Mouse (Mus musculus): Measurements from ENCODE around the gene Timp3. TPM values are rescaled to one million over a fixed set of nuclear protein-coding genes. Genes with fewer than 3 reads are reported as not detected.

Timp3 gene
- polyA plus RNA-seq, 1 experiment = 25.3 TPM

DNA sequence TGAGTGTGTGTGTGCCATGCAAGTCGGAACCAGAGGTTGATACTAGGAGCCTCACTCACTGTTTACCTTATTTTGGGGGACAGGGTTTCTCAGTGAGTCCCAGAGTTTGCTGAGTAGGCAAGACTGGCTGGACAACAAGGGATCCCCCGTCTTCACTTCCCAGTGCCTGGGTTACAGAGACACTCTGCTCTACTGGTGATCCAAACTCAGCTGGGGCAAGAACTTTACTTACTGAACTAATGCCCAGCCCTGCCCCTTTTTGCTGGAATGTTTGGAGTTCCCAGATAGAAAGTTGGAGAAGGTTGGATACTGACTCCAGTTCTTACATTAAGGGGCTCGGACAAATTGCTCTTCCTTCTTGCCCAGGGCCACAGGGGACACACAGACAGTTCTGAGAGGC, 89.2 kb downstream of the Timp3 start:
- H3K4me1 ChIP-seq (ENCODE audit: control insufficient read depth, insufficient read depth, insufficient read length) = no peaks in the 10 kb centered on the region
- no peak for DNase-seq (ENCODE audit: low read depth in 1 of 2, low spot score in 2 of 2)
- H3K27me3 ChIP-seq (ENCODE audit: control insufficient read depth, insufficient read depth, low read length) = no peaks in the 10 kb centered on the region
- no peak overlapping the region for H3K27ac ChIP-seq (ENCODE audit: insufficient read depth, low read length)
- 86% methylated on average over 3 of the region's 3 CpGs for WGBS
- no peak overlapping the region; the same call in 1 of the 2 replicates for H3K4me3 ChIP-seq (ENCODE audit: extremely low read depth, insufficient read depth, insufficient read length)
- TF ChIP-seq POLR2A (IDR thresholded peaks at IDR 0.05; ENCODE audit: low read depth, low read length) = no peak
- TF ChIP-seq CTCF (IDR thresholded peaks at IDR 0.05; ENCODE audit: extremely low read depth, insufficient read depth, insufficient read length, insufficient replicate concordance) = no peak
- H3K36me3 ChIP-seq (ENCODE audit: control insufficient read depth, insufficient read depth, low read length) = no peaks in the 10 kb centered on the region

DNA sequence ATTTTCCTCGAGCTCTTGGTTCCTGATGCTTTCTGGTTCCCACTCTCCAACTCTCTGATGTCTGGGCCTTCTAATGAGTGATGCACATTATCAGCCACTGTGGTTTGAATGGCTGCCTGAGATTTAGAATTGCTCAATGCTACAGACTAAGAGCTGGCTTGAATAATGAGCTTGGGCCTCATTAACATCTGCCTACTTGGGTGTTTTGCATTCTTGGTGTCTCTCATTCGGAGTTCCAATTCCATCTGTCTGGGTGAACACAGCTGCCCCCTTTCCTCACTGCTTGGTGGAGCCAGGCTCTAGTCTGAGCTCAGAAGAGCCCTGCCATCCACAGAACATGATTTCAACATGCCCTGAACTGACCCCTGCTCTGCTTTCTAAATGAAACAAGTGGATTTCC, 89.7 kb downstream of the Timp3 start:
- no peaks in the 10 kb centered on the region for H3K27me3 ChIP-seq (ENCODE audit: control insufficient read depth, insufficient read depth, low read length)
- H3K36me3 ChIP-seq (ENCODE audit: control insufficient read depth, insufficient read depth, low read length) = no peaks in the 10 kb centered on the region
- 77% methylated on average over 2 of the region's 2 CpGs for WGBS
- no peaks in the 10 kb centered on the region for H3K4me1 ChIP-seq (ENCODE audit: control insufficient read depth, insufficient read depth, insufficient read length)
- no peak overlapping the region for H3K4me3 ChIP-seq (ENCODE audit: extremely low read depth, insufficient read depth, insufficient read length)
- no peak overlapping the region for H3K27ac ChIP-seq (ENCODE audit: insufficient read depth, low read length)
- no peak for DNase-seq (ENCODE audit: low read depth in 1 of 2, low spot score in 2 of 2)
- TF ChIP-seq POLR2A (IDR thresholded peaks at IDR 0.05; ENCODE audit: low read depth, low read length) = no peak
- no peak for TF ChIP-seq CTCF (IDR thresholded peaks at IDR 0.05; ENCODE audit: extremely low read depth, insufficient read depth, insufficient read length, insufficient replicate concordance)

DNA sequence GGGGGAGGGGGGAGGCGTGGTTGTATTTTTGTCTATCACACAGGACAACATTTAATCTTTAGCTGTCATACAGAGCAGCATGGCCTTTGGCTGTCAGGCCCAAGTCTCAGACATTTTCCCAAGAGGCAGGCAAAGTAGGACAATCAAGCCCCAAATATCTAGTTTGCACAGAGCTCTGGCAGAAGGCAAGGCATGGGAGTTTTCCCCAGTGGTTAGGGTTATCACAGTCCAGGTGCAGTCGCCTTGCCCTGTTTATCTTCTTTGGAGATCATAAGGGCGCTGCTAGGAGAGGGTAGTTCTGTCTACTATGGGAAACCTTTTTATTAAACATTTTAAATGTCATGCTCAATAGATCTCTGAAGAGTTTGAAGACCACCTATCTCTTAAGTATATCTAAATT, 92.2 kb downstream of the Timp3 start:
- TF ChIP-seq CTCF (IDR thresholded peaks at IDR 0.05; ENCODE audit: extremely low read depth, insufficient read depth, insufficient read length, insufficient replicate concordance) (no peak), POLR2A (IDR thresholded peaks at IDR 0.05; ENCODE audit: low read depth, low read length) (no peak)
- Histone ChIP-seq H3K4me1 (ENCODE audit: control insufficient read depth, insufficient read depth, insufficient read length) (no peaks in the 10 kb centered on the region), H3K27me3 (ENCODE audit: control insufficient read depth, insufficient read depth, low read length) (no peaks in the 10 kb centered on the region), H3K27ac (ENCODE audit: insufficient read depth, low read length) (no peak overlapping the region), H3K4me3 (ENCODE audit: extremely low read depth, insufficient read depth, insufficient read length) (no peak overlapping the region), H3K36me3 (ENCODE audit: control insufficient read depth, insufficient read depth, low read length) (no peaks in the 10 kb centered on the region)
- WGBS = 74% methylated on average over 3 of the region's 3 CpGs
- no peak for DNase-seq (ENCODE audit: low read depth in 1 of 2, low spot score in 2 of 2)

DNA sequence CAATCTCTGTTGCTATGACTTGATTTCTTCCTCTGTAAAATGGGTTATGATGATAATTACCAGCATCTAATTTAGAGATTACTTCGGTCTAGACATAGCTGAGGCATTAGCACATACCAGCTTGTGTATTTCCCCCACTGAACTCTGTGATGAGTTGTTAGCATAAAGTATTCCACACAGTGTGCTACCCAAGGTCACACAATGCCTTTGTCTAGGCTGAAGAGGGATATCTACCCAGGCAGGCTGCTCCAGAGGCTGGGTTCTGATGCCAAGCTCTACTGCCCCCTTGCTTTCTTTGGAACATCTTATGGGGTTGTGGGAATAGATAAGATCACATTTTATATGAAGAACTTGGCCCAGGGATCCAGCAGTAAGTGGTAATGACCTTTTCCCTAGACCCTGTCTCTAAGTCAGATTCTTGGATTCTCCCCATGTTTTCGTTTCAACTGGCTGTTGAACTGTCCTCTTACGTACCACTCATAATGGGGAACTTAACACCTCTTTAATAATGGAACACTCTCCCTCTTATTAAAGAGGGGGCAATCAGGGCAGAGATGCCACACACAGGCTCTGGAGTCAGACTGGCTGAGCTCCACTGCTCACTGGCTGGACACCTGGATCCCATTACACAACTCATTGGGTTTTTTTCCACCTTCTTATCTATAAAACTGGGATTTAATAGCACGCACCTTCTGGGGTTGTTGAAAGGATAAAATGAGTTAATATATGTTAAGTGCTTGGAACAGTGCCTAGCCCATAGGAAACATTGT, 97.6 kb downstream of the Timp3 start:
- DNase-seq (ENCODE audit: low read depth in 1 of 2, low spot score in 2 of 2) = no peak
- Histone ChIP-seq H3K27me3 (ENCODE audit: control insufficient read depth, insufficient read depth, low read length) (no peaks in the 10 kb centered on the region), H3K36me3 (ENCODE audit: control insufficient read depth, insufficient read depth, low read length) (no peaks in the 10 kb centered on the region), H3K27ac (ENCODE audit: insufficient read depth, low read length) (no peak overlapping the region), H3K4me1 (ENCODE audit: control insufficient read depth, insufficient read depth, insufficient read length) (no peaks in the 10 kb centered on the region), H3K4me3 (ENCODE audit: extremely low read depth, insufficient read depth, insufficient read length) (no peak overlapping the region)
- WGBS = 88% methylated on average over 4 of the region's 4 CpGs
- TF ChIP-seq POLR2A (IDR thresholded peaks at IDR 0.05; ENCODE audit: low read depth, low read length) (no peak), CTCF (IDR thresholded peaks at IDR 0.05; ENCODE audit: extremely low read depth, insufficient read depth, insufficient read length, insufficient replicate concordance) (no peak)

DNA sequence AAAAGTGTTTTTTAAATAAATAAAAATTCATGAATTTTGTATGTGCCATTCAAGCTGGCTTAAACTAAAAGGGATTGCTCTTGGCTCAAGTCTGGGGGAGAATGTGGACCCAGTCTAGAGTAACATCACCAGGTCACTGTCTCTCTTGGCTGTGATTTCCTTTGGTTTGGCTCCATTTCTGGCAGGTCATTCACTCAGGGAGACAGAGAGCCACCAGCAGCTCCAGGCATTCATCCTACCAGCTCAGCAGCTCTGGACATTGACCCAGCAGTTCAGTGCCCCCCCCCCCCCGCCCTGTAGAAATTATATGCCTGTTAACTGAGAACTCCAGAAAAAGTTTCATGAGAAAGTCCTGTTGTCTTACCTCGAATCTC, 98.2 kb downstream of the Timp3 start:
- WGBS = 70% methylated on average over 2 of the region's 2 CpGs
- no peak overlapping the region for H3K4me3 ChIP-seq (ENCODE audit: extremely low read depth, insufficient read depth, insufficient read length)
- no peak for DNase-seq (ENCODE audit: low read depth in 1 of 2, low spot score in 2 of 2)
- no peak overlapping the region for H3K27ac ChIP-seq (ENCODE audit: insufficient read depth, low read length)
- H3K36me3 ChIP-seq (ENCODE audit: control insufficient read depth, insufficient read depth, low read length) = no peaks in the 10 kb centered on the region
- no peaks in the 10 kb centered on the region for H3K27me3 ChIP-seq (ENCODE audit: control insufficient read depth, insufficient read depth, low read length)
- H3K4me1 ChIP-seq (ENCODE audit: control insufficient read depth, insufficient read depth, insufficient read length) = no peaks in the 10 kb centered on the region
- TF ChIP-seq POLR2A (IDR thresholded peaks at IDR 0.05; ENCODE audit: low read depth, low read length) (no peak), CTCF (IDR thresholded peaks at IDR 0.05; ENCODE audit: extremely low read depth, insufficient read depth, insufficient read length, insufficient replicate concordance) (no peak)

Other genes with a start within 250 kb of the Timp3 start
- 0.05 and 0.18 TPM in 2 replicates for gene Syn3, start 198.5 kb downstream of the Timp3 start, polyA plus RNA-seq (2012; rRNA removed)